Mouse (Mus musculus): Measurements from ENCODE around the gene Plekha6. TPM values are rescaled to one million over a fixed set of nuclear protein-coding genes. Genes with fewer than 3 reads are reported as not detected.
A peak's percentile ranks its signal among the peaks of the same experiment; 100 is the strongest.
"Not testable (repeated sequence)": the region's sequence is repeated elsewhere in the genome, so short reads cannot be mapped to it uniquely, and the experiment has no call there.

Plekha6 gene
- total RNA-seq, 2 experiments from 2014 or later = 22.2 to 32.7 TPM

- peak; percentile 36 to 49 for DNase-seq (ENCODE audit: low spot score in 2 of 2)
Measured at GRCm38 (mm10) chr1:133314364-133314763, 150.4 kb downstream of the Plekha6 start.

GRCm38 (mm10) chr1:133315775-133316174 is 151.8 kb downstream of the Plekha6 start:
- DNase-seq (ENCODE audit: low spot score in 2 of 2) = no peak

- no peak for DNase-seq (ENCODE audit: low spot score in 2 of 2)
Measured at GRCm38 (mm10) chr1:133316577-133316976, 152.6 kb downstream of the Plekha6 start.

DNA sequence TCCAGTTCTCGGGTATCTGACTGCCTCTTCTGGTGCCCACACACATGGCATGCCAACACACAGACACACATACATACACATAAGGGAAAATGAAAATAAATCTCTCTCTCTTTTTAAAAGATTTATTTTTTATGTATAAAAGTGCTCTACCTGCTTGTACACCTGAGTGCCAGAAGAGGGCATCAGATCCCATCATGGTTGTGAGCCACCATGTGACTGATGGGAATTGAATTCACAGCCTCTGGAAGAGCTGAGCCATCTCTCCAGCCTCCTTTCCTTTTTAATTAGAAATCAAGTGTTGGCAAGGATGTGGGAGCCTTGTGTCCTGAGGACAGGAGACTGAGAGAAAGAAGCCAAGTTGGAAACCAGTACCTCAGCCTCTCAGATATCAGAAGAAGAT is 153.1 kb downstream of the Plekha6 start:
- DNase-seq (ENCODE audit: low spot score in 2 of 2) = no peak

GRCm38 (mm10) chr1:133321267-133321925 is 157.4 kb downstream of the Plekha6 start, which contains the start of gene Kiss1:
Gene Kiss1 (plus strand): TSS chr1:133321875.
- DNase-seq (ENCODE audit: low spot score in 2 of 2) = no peak

DNA sequence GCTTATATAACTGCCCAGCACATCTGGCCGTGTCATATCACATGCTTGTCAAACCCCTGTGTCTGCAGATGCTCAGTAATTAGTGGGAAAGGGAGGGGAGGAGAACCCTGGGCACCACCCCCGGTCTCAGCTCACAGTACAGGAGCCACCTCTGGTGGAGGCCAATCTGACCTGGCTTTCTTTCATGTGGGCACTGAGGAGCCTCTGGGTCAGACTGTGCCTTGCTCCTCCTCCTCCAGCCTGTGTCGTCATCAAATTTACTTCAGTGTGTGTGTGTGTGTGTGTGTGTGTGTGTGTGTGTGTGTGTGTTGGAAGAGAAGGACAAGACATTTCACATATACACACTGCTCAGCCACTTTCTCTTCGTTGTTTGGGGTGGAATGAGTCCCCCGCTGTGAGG is 159.3 kb downstream of the Plekha6 start:
- DNase-seq (ENCODE audit: low spot score in 2 of 2) = no peak

DNA sequence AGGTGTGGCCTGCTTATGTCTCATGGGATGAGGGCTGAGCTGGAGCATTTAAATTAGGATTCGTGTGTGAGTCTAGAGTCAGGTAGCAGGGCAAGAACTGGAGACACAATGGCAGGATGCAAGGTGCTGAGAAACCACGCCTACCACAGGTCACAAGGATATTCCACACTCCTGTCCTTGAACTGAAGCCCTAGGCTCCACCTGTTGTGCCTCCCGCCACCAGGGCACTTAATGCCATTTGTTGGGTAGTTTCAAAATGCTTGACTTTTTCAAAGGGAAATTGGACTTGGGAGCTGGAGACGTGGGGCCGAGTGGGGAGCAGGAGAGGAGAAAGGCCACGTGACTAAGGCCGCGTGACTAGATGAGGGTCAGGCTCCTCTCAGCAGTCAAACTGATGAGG is 161.9 kb downstream of the Plekha6 start:
- no peak for DNase-seq (ENCODE audit: low spot score in 2 of 2)

GRCm38 (mm10) chr1:133327094-133327493 is 163.1 kb downstream of the Plekha6 start:
- DNase-seq (ENCODE audit: low spot score in 2 of 2) = no peak

DNA sequence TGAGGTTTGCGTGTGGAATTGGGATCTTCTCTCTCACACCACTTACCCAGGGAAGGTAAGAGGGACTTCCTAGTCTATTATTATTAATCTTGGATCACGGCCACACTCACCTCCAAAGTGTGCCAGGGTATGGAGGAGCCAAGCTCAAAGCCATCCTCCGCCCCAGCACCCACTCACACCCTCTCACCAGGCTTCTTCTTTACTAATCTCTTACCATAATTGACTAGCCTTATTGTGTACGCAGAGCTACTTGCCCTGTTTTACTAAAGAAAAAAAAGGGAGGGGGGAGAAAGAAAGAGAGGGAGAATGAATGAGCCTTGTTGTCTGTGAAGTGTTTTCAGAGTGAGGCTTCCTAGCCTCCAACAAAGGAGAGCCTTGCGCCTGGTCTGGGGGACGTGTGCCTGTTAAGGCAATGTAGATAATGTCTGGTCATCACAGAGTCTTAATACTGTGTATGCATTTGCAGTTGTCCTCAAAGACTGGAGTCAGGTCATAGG is 164.3 kb downstream of the Plekha6 start:
- DNase-seq (ENCODE audit: low spot score in 2 of 2) = no peak

GRCm38 (mm10) chr1:133328896-133329637 is 165.1 kb downstream of the Plekha6 start:
- no peak for DNase-seq (ENCODE audit: low spot score in 2 of 2)

- no peak for DNase-seq (ENCODE audit: low spot score in 2 of 2)
Measured at GRCm38 (mm10) chr1:133329638-133329964, 165.6 kb downstream of the Plekha6 start.

GRCm38 (mm10) chr1:133331142-133331541 is 167.1 kb downstream of the Plekha6 start:
- no peak for DNase-seq (ENCODE audit: low spot score in 2 of 2)

DNA sequence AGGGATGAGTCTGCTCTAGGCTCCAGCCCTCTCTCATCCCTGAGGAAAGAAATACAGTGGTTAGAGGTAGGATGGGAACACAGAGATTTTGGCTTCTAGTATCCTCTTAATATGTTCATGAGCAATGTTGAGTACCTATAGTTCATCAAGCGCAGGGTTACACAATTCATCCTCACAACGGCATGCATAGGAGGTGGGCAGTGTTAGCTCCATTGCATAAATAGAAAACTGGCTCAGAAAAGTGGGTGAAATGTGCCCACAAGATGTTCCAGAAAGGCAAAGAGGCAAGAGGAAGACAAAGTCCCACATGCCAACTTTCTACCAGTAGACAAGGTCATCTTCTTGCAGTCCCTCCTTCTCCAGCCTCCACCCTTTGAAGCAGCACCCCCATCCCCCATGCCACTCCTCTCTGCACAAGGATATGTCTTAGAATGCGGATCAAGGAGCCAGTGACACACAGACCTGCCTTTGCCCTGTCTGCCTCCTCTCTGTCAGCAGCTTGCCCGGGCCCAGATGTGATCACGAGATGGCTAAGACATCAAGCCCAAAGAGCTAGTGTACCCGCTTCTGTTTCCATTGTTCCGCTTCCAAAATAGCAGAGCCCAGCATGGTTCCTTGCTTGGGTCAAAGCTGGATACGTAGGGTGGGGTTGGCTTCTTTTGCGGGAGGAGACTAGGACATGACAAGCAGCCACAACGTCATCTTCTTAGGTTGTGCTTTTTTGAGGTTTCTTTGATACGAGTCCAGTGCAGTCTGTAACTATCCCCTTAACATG is 168.8 kb downstream of the Plekha6 start:
- DNase-seq (ENCODE audit: low spot score in 2 of 2) = no peak

GRCm38 (mm10) chr1:133333937-133334336 is 169.9 kb downstream of the Plekha6 start:
- DNase-seq (ENCODE audit: low spot score in 2 of 2) = no peak

GRCm38 (mm10) chr1:133340403-133340802 is 176.4 kb downstream of the Plekha6 start:
- DNase-seq (ENCODE audit: low spot score in 2 of 2) = not testable (repeated sequence)

DNA sequence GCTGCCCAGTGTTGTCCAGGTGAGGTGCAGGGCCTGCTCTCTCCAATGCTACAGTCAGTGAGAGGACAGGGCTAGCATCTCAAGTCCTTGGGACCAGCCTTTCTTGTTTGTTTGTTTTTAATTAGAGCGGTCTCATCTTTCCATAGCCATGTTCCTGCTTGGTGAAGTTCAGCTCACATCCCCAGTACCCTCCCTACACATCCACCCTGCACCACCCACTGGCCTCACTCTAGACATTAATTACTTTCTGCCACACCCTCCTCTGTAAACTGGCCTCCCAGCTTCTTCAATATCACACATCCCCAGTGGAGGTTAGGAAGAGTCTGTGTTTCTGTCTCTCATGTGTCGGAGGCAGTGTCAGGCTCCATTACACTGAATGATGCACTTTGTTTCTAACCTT is 180.3 kb downstream of the Plekha6 start:
- DNase-seq (ENCODE audit: low spot score in 2 of 2) = no peak

DNA sequence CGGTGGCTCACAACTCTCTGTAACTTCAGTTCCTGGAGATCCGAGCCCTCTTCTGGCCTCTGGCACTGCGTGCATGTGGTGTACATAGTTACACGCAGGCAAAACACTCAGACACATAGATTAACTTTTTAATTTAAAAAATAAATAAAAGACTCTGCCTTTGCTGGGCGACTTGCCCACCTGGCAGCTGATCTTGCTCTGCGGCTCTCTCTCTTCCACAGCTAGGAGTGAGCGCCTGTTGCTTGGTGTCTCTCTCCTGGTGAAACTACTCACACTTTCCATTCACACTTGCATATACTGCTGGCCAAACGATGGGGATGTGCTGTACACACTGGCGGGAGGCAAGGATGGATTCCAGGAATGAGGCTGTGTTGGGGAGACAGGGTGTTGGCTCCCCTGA is 182.5 kb downstream of the Plekha6 start:
- no peak for DNase-seq (ENCODE audit: low spot score in 2 of 2)

GRCm38 (mm10) chr1:133347226-133347625 is 183.2 kb downstream of the Plekha6 start:
- DNase-seq (ENCODE audit: low spot score in 2 of 2) = no peak

DNA sequence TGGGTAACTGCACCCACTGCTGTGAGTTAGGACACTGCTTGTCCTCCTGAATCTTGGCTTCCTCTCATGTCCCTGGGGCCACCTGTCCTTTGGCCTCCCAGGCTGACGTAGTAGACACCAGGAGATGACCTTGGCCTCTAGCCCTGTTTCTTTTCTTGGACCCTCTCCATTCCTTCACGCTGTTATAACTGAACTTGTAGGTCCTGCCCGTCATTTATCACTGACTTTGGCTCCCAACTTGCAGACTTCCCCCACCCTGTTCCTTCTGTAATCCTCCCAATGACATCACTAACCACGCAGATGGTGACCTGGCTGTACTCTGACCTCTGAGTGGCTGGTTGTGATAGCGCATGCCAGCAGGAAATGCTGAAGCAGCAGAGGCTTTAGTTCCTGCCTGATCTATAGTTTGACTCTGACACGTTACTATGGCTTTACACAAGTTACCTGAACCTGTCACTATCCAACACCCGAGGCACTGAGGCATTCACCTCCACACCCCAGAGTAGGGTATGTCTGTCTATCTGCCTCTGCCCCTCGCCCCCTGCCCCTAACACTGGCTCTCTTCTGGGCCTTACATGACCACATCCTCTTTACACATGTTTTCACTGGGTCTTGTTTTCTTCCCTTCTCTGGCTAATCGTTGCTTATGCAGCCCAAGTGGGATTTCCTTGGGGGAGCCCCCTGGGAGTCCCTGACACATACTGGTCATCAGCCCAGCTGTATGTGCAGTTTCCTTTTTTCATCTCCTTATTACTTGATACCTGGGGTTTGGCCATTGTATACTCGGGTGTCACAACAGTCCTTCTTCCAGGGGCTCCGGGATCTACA is 183.9 kb downstream of the Plekha6 start:
- DNase-seq (ENCODE audit: low spot score in 2 of 2) = no peak

GRCm38 (mm10) chr1:133350210-133350609 is 186.2 kb downstream of the Plekha6 start, which contains the start of gene Ren1:
Gene Ren1 (plus strand): TSS chr1:133350510.
- DNase-seq (ENCODE audit: low spot score in 2 of 2) = no peak

- DNase-seq (ENCODE audit: low spot score in 2 of 2) = no peak
Measured at GRCm38 (mm10) chr1:133351762-133352161, 187.8 kb downstream of the Plekha6 start.
